Mouse (Mus musculus): ENCODE results near the gene Heg1.
A peak's percentile ranks its signal among the peaks of the same experiment; 100 is the strongest.

Heg1 gene

DNA sequence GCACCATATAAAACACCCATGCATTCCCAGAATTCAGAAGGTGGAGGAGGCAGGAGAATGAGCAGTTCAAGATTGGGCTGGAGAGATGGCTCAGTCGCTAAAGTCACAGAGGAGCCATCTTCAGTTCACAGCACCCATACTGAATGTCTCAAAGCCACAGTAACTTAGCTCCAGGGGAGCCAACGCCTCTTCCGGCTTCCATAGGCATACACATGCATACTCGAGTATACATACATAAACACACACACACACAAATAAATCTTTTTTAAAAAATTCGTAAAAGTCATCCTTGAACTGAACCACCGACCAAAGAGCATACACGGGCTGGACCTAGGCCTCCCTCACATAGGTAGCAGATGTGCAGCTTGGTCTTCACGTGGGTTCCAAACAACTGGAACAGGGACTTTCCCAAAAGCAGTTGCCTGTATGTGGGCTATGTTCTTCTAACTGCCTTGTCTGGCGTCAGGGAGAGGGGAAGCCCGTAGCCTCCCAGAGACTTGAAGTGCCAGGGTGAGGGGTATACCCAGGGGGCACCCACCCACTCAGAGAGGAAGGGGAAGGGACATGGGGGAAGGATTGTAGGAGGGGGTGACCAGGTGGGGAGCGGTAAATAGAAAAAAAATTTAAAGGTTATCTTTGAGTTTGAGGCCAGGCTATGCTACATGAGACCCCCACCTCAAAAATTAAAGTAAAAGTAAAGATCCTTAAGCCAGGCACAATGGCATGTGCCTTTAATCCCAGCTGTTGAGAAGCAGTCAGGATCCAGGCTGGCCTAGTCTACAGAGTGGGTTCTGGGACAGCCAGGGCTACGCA is 24.6 kb downstream of the Heg1 start:
- DNase-seq = no peak

DNA sequence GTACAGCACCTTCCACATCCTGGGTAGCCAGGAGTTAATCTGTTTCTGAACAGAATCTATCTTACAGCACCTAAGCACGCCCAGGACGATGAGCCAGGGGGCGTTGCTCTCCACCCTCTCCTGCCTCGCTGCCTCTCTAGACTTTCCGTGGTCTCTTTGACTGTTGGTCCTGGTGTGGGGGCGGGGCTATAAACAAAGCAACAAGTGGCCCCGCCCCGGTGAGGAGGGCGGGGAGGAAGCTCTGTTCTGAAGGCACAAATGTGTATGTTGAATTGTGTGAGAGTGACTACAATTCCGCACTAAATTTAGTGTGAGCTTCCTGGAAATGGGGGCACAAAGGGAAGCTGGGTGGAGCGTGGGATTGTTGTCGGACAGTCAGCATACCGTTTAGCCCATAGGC is 30.1 kb downstream of the Heg1 start:
- DNase-seq = peak; percentile 84

GRCm38 (mm10) chr16:33723241-33723640 is 39.1 kb downstream of the Heg1 start:
- DNase-seq = no peak

GRCm38 (mm10) chr16:33723983-33724382 is 39.8 kb downstream of the Heg1 start:
- DNase-seq = no peak

DNA sequence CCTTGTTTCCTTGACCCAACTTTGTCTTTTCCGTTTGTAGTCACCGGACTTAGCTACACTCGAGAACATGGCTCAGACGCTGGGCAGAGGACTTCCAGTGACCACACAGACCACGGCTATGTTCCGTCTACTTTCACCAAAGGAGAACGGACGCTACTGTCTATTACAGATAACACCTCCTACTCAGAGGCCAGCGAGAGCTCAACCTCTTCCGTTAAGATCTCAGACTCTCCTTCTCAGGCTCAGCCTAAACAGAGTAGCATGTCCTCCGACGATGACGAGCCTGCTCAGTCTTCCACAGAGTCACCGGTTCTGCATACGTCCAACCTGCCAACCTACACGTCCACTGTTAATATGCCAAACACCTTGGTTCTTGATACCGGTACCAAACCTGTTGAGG is 42.1 kb downstream of the Heg1 start:
- no peak for DNase-seq

GRCm38 (mm10) chr16:33726892-33727291 is 42.7 kb downstream of the Heg1 start:
- peak; percentile 24 for DNase-seq

DNA sequence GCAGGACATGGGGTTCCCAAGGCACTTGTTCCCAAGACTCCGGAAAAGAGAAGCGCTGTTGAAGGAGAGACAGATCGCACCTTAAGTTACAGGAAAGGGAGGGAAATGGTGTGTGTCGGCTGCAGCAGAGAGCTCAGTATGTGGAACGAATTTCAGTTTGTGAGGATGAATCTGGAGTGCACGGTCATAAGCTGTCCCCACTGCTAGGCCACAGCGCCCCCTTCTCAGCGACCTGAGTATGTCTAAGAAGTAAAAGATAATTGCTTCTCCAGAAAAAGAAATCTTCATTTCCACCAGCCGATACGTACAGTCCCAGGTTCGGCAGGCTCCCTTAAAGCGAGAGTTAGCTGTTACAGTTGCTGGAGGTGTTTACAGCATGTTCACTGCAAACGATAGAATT is 44.3 kb downstream of the Heg1 start:
- peak; percentile 32 for DNase-seq

DNA sequence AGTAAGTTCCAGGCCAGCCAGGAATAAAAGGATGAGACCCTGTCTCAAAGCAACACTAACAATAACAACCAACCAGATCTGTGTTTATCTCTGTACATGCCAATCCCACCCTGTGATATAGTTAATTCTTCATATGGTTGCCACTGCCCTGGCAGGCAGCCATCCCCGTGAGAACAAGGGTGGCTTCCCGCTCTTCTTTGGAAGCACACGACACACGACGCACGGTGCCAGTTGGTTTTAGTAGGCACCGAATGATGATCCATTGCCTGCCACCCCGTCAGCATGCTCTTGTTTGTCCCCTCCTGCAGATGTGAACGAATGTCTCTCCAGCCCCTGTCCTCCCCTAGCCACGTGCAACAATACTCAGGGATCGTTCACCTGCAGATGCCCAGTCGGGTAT is 47.1 kb downstream of the Heg1 start:
- no peak for DNase-seq

- DNase-seq = peak; percentile 39
Measured at GRCm38 (mm10) chr16:33732237-33732749, 48.1 kb downstream of the Heg1 start.

GRCm38 (mm10) chr16:33732846-33733580 is 48.8 kb downstream of the Heg1 start:
- DNase-seq = no peak

DNA sequence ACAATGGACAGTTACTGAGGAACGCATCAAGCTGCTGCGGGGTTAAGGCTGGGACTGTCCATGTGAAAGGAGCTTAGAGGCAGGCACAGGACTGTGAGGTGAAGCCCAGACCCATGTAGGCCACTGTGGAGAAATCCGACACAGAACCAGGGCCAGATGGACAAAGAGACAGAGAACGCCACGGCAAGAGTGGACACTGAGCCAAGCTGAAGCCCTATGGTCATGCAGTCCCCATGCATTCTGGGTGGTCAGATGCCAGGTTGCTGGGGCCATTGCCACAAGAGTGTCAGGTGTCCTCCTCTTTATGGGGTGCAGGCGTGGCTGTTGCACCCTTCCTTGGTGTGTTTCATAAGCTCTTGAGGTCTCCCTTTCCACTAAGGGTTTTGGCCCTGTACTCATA is 49.7 kb downstream of the Heg1 start:
- no peak for DNase-seq

GRCm38 (mm10) chr16:33734545-33734944 is 50.4 kb downstream of the Heg1 start:
- no peak for DNase-seq

- DNase-seq = no peak
Measured at GRCm38 (mm10) chr16:33735238-33735637, 51.1 kb downstream of the Heg1 start.

- no peak for DNase-seq
Measured at GRCm38 (mm10) chr16:33735791-33736190, 51.6 kb downstream of the Heg1 start.

GRCm38 (mm10) chr16:33736746-33737145 is 52.6 kb downstream of the Heg1 start:
- no peak for DNase-seq

DNA sequence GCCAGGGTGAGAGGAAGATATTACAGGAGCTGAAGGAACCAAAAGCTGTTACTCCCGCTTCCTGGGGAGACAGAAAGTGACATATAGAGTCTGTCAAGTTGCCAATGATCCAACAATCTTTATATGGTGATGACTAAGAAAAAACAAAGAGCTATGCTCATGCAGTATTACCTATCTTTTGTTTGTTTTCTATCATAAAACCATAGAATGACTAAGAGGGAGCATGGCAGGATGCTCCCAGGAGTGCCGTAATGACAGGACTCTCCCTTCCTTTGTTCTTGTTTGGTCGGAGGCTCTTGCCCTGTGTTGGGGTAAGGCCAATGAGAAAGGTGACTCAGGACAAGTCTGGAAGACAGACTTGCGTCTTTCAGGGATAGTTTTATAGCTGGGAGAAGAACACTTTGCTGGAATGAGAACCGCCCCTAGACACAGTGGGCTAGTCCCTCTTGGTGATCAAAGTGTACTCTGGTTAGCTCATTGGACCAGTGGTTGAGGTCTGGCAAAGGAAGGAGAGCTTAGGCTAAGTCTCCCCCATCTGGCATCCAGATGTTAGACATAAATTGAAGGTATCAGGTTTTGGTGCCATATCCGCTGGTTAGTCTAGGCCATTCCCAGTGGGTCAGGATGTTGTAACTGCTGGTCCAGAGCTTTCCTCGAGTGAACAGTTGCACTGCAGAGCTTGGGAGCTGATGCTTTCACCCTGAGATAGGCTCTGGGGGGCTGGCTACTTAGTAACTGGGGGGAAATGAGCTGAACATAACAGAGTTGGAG is 55.0 kb downstream of the Heg1 start:
- DNase-seq = no peak

- peak; percentile 63 for DNase-seq
Measured at GRCm38 (mm10) chr16:33739802-33740201, 55.6 kb downstream of the Heg1 start.

DNA sequence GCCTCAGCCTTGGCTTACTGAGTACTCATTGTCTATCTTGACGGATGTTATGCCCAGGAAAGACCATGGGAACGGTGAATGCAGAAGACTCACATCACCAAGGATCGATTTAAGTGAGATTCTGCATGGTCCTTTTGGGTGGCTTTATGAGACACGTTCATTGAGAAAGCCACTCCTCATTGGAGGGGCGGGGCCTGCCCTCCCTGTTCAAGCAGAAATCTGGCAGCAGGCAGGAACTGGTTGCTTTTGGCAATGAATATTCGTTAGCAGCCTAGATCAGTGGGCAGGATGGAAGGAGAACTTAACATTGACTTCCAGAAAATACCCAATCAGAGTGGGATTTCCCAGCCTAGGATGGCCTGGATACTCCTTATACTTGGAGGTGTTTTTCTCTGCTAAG is 56.2 kb downstream of the Heg1 start:
- no peak for DNase-seq

- DNase-seq = no peak
Measured at GRCm38 (mm10) chr16:33741795-33742194, 57.6 kb downstream of the Heg1 start.

DNA sequence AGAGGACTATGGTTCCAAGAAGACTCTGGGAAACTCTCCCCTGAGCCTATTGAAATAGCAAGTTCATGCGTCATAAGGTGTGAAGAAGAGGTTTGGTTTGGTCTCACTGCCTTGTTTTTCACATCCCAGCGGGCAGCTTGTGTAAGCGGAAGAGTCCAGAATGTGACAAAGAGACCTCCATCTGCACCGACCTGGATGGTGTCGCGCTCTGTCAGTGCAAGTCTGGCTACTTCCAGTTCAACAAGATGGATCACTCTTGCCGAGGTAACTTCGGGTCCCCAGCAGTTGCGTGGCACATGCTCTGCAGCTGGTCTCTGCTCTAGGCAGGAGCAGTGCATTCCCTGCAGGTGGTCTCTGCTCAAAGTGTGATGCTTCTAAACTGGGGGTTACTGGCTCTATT is 58.1 kb downstream of the Heg1 start:
- DNase-seq = no peak

DNA sequence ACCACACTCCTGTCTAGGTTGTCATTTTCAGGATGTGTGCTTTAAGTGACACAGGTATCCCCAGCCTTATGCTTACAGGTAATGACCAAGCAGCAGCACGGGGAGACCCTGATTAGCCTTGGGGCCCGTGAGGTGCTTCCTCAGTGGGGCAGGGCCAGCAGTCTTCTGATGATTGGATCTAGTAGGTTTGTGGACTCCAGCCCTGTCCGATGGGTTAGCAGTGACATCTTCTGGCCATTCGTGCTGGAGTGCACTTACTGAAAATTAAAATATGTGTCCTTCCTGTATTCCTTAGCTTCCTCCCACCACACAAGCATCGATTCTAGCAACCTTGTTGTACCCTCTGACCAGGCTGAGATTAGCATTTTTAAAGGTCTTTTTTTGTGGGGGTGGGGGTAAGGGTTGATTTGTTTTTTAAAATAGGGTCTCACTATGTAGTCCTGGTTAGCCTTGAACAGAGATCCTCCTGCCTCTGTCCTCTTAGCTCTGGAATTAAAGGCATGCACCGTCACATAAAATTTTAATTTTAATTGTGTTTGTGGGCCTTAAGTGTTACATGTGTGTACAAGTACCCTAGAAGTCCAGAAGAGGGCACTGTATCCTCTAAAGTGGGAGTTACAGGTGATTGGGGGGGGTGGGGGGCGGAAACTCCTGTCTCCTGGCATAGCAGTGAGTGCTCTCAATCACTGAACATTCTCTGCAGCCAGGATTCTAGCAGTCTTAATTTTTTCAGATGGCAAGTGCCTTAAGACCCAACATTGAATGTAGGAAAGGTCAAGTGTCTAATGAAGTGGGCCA is 60.7 kb downstream of the Heg1 start:
- no peak for DNase-seq

GRCm38 (mm10) chr16:33745457-33745856 is 61.3 kb downstream of the Heg1 start:
- no peak for DNase-seq

Measured in liver (tissue).